Mouse (Mus musculus) liver, embryonic 15.5 days (tissue): ENCODE results near the gene Pglyrp1. TPM values are rescaled to one million over a fixed set of nuclear protein-coding genes. Genes with fewer than 3 reads are reported as not detected.
A peak's percentile ranks its signal among the peaks of the same experiment; 100 is the strongest.
"Not testable (repeated sequence)": the region's sequence is repeated elsewhere in the genome, so short reads cannot be mapped to it uniquely, and the experiment has no call there.

ENCODE experiments used
- ATAC-seq: fragments of 200-750 bp; cut with Nextera tagmentation; 2 replicates; pipeline ENCODE4 v1.8.0; 2017; ENCODE audit warnings: moderate number of reproducible peaks, mild to moderate bottlenecking, moderate library complexity; ENCODE audit not compliant: insufficient read depth
- H3K27ac ChIP-seq: fragments of 300-500 bp; sonication (generic); replicated peaks from 2 replicates; pipeline ENCODE4 v1.5.1; 2015; ENCODE audit warnings: mild to moderate bottlenecking, inconsistent platforms
- H3K27me3 ChIP-seq: fragments of 300-500 bp; sonication (generic); 2 replicates; pipeline ENCODE4 v1.6.1; 2015; ENCODE audit warnings: mild to moderate bottlenecking, inconsistent platforms
- H3K36me3 ChIP-seq: fragments of 300-500 bp; sonication (generic); replicated peaks from 2 replicates; pipeline ENCODE4 v1.6.1; 2015; ENCODE audit warnings: moderate library complexity, mild to moderate bottlenecking, inconsistent platforms
- H3K4me1 ChIP-seq: fragments of 300-500 bp; sonication (generic); replicated peaks from 2 replicates; pipeline ENCODE4 v1.6.1; 2015; ENCODE audit warnings: inconsistent platforms
- H3K4me2 ChIP-seq: fragments of 300-500 bp; sonication (generic); 2 replicates; pipeline ENCODE4 v1.6.1; 2015; ENCODE audit warnings: moderate library complexity, mild to moderate bottlenecking, inconsistent platforms
- H3K4me3 ChIP-seq: fragments of 300-500 bp; sonication (generic); replicated peaks from 2 replicates; pipeline ENCODE4 v1.5.1; 2015; ENCODE audit warnings: mild to moderate bottlenecking, inconsistent platforms
- H3K9ac ChIP-seq: fragments of 300-500 bp; sonication (generic); 2 replicates; pipeline ENCODE4 v1.6.1; 2015; ENCODE audit warnings: moderate library complexity, mild to moderate bottlenecking, inconsistent platforms
- H3K9me3 ChIP-seq: fragments of 300-500 bp; sonication (generic); replicated peaks from 2 replicates; pipeline ENCODE4 v1.6.1; 2016; ENCODE audit warnings: inconsistent platforms
- WGBS: fragments of 180-500 bp; shearing (Covaris S2); methylation state at CpG from one replicate; pipeline ENCODE4 v1.1.7; 2015; ENCODE audit warnings: mixed read lengths; ENCODE audit not compliant: insufficient replicate concordance; 5-methylcytosine and 5-hydroxymethylcytosine counted together
- polyA plus RNA-seq: library from polyadenylated mRNA; unstranded; fragments of >200 nt; fragmentation: Nextera tagmentation; extraction: Ambion mirVana; gene quantifications from 2 replicates; pipeline ENCODE4 v1.2.1, GENCODE M21; 2015

Pglyrp1 gene
- polyA plus RNA-seq = 69.3 and 73.4 TPM in 2 replicates

GRCm38 (mm10) chr7:18871031-18871430 lies at the start of gene Pglyrp1:
Gene Pglyrp1, plus strand, starts transcription at chr7:18871331.
- H3K27me3 ChIP-seq = peaks cover 18% of the 10 kb centered on the region
- not testable (repeated sequence) for H3K4me3 ChIP-seq, H3K4me1 ChIP-seq, H3K36me3 ChIP-seq, H3K9me3 ChIP-seq, H3K27ac ChIP-seq, ATAC-seq, H3K9ac ChIP-seq, H3K4me2 ChIP-seq
- whole genome bisulfite sequencing = 71% methylated on average over 1 of the region's 8 CpGs

GRCm38 (mm10) chr7:18821507-18821906 lies 49.6 kb upstream of the Pglyrp1 start, which contains the start of gene Psg17:
Gene Psg17, minus strand, starts transcription at chr7:18821607.
- H3K9ac ChIP-seq = no peak within 1 kb of the TSS
- WGBS = 37% methylated on average over 3 of the region's 3 CpGs
- H3K27ac ChIP-seq = no peak within 1 kb of the TSS
- no peak within 1 kb of the TSS for H3K4me3 ChIP-seq
- H3K27me3 ChIP-seq = no peaks in the 10 kb centered on the region
- ATAC-seq = no peak
- no peaks in the 10 kb centered on the region for H3K36me3 ChIP-seq
- no peaks in the 10 kb centered on the region for H3K9me3 ChIP-seq
- no peaks in the 10 kb centered on the region for H3K4me1 ChIP-seq
- no peak within 1 kb of the TSS for H3K4me2 ChIP-seq

- H3K4me1 ChIP-seq = no peaks in the 10 kb centered on the region
- no peaks in the 10 kb centered on the region for H3K9me3 ChIP-seq
- no peak overlapping the region for H3K9ac ChIP-seq
- 66% methylated on average over 26 of the region's 26 CpGs for WGBS
- H3K36me3 ChIP-seq = no peaks in the 10 kb centered on the region
- no peaks in the 10 kb centered on the region for H3K27me3 ChIP-seq
- H3K27ac ChIP-seq = no peak overlapping the region
- H3K4me2 ChIP-seq = no peak overlapping the region
- H3K4me3 ChIP-seq = no peak overlapping the region
- no peak for ATAC-seq
Observed at GRCm38 (mm10) chr7:18827792-18828546, 43.2 kb upstream of the Pglyrp1 start.

- Histone ChIP-seq H3K4me1 (no peaks in the 10 kb centered on the region), H3K27me3 (no peaks in the 10 kb centered on the region), H3K4me3 (no peak overlapping the region), H3K4me2 (no peak overlapping the region), H3K9ac (no peak overlapping the region), H3K9me3 (no peaks in the 10 kb centered on the region), H3K27ac (no peak overlapping the region), H3K36me3 (no peaks in the 10 kb centered on the region)
- no peak for ATAC-seq
- 49% methylated on average over 9 of the region's 9 CpGs for WGBS
Observed at GRCm38 (mm10) chr7:18828592-18828991, 42.5 kb upstream of the Pglyrp1 start.

- no peaks in the 10 kb centered on the region for H3K9me3 ChIP-seq
- no peak overlapping the region for H3K27ac ChIP-seq
- H3K4me3 ChIP-seq = no peak overlapping the region
- no peaks in the 10 kb centered on the region for H3K4me1 ChIP-seq
- no peak overlapping the region for H3K4me2 ChIP-seq
- no peaks in the 10 kb centered on the region for H3K36me3 ChIP-seq
- 70% methylated on average over 7 of the region's 7 CpGs for WGBS
- no peak for ATAC-seq
- no peak overlapping the region for H3K9ac ChIP-seq
- no peaks in the 10 kb centered on the region for H3K27me3 ChIP-seq
Observed at GRCm38 (mm10) chr7:18829545-18829944, 41.6 kb upstream of the Pglyrp1 start.

- no peaks in the 10 kb centered on the region for H3K36me3 ChIP-seq
- H3K4me2 ChIP-seq = no peak overlapping the region
- no peaks in the 10 kb centered on the region for H3K4me1 ChIP-seq
- no peak overlapping the region for H3K27ac ChIP-seq
- no peak for ATAC-seq
- 29% methylated on average over 13 of the region's 13 CpGs for WGBS
- no peak overlapping the region for H3K9ac ChIP-seq
- no peaks in the 10 kb centered on the region for H3K27me3 ChIP-seq
- no peak overlapping the region for H3K4me3 ChIP-seq
- H3K9me3 ChIP-seq = no peaks in the 10 kb centered on the region
Observed at GRCm38 (mm10) chr7:18832298-18832697, 38.8 kb upstream of the Pglyrp1 start.

GRCm38 (mm10) chr7:18839865-18840264 lies 31.3 kb upstream of the Pglyrp1 start, which contains the start of gene Mill2:
Gene Mill2, plus strand, starts transcription at chr7:18839966.
- Histone ChIP-seq H3K27me3 (no peaks in the 10 kb centered on the region), H3K4me1 (peaks cover 5% of the 10 kb centered on the region), H3K9me3 (no peaks in the 10 kb centered on the region), H3K4me2 (peak within 1 kb of the TSS; percentile 54), H3K9ac (no peak within 1 kb of the TSS), H3K4me3 (peak within 1 kb of the TSS; percentile 33), H3K36me3 (no peaks in the 10 kb centered on the region), H3K27ac (peak within 1 kb of the TSS; percentile 59)
- 5% methylated on average over 3 of the region's 3 CpGs for WGBS
- no peak for ATAC-seq

- Histone ChIP-seq H3K36me3 (no peaks in the 10 kb centered on the region), H3K4me2 (peak overlapping the region; percentile 54), H3K4me1 (peaks cover 5% of the 10 kb centered on the region), H3K9me3 (no peaks in the 10 kb centered on the region), H3K4me3 (peak overlapping the region; percentile 33), H3K9ac (no peak overlapping the region), H3K27me3 (no peaks in the 10 kb centered on the region), H3K27ac (peak overlapping the region; percentile 59)
- 3% methylated on average over 14 of the region's 17 CpGs for WGBS
- ATAC-seq = peak; percentile 22; the same call in 1 of the 2 replicates
Observed at GRCm38 (mm10) chr7:18840386-18841173, 30.6 kb upstream of the Pglyrp1 start.

GRCm38 (mm10) chr7:18841174-18841567 lies 30.0 kb upstream of the Pglyrp1 start:
- H3K9ac ChIP-seq = no peak overlapping the region
- H3K4me1 ChIP-seq = peaks cover 5% of the 10 kb centered on the region
- no peaks in the 10 kb centered on the region for H3K36me3 ChIP-seq
- no peak for ATAC-seq
- H3K9me3 ChIP-seq = no peaks in the 10 kb centered on the region
- 60% methylated on average over 1 of the region's 1 CpGs for WGBS
- no peaks in the 10 kb centered on the region for H3K27me3 ChIP-seq
- no peak overlapping the region for H3K27ac ChIP-seq
- peak overlapping the region; percentile 30; the same call in 1 of the 2 replicates for H3K4me2 ChIP-seq
- H3K4me3 ChIP-seq = no peak overlapping the region

- no peaks in the 10 kb centered on the region for H3K36me3 ChIP-seq
- no peak overlapping the region for H3K9ac ChIP-seq
- no peaks in the 10 kb centered on the region for H3K9me3 ChIP-seq
- ATAC-seq = no peak
- H3K27ac ChIP-seq = no peak overlapping the region
- peaks cover 5% of the 10 kb centered on the region for H3K4me1 ChIP-seq
- H3K4me3 ChIP-seq = no peak overlapping the region
- WGBS = 13% methylated on average over 5 of the region's 5 CpGs
- H3K4me2 ChIP-seq = no peak overlapping the region
- no peaks in the 10 kb centered on the region for H3K27me3 ChIP-seq
Observed at GRCm38 (mm10) chr7:18844811-18845210, 26.3 kb upstream of the Pglyrp1 start.

GRCm38 (mm10) chr7:18848395-18848794 lies 22.7 kb upstream of the Pglyrp1 start:
- no peaks in the 10 kb centered on the region for H3K36me3 ChIP-seq
- ATAC-seq = no peak
- H3K27ac ChIP-seq = no peak overlapping the region
- no peak overlapping the region for H3K9ac ChIP-seq
- no peaks in the 10 kb centered on the region for H3K9me3 ChIP-seq
- no peak overlapping the region for H3K4me2 ChIP-seq
- H3K4me3 ChIP-seq = no peak overlapping the region
- no peaks in the 10 kb centered on the region for H3K27me3 ChIP-seq
- WGBS = 60% methylated on average over 1 of the region's 1 CpGs
- H3K4me1 ChIP-seq = no peaks in the 10 kb centered on the region
